13 mouse cellular contexts compared by ENCODE assay signal in the genomic region with DNA sequence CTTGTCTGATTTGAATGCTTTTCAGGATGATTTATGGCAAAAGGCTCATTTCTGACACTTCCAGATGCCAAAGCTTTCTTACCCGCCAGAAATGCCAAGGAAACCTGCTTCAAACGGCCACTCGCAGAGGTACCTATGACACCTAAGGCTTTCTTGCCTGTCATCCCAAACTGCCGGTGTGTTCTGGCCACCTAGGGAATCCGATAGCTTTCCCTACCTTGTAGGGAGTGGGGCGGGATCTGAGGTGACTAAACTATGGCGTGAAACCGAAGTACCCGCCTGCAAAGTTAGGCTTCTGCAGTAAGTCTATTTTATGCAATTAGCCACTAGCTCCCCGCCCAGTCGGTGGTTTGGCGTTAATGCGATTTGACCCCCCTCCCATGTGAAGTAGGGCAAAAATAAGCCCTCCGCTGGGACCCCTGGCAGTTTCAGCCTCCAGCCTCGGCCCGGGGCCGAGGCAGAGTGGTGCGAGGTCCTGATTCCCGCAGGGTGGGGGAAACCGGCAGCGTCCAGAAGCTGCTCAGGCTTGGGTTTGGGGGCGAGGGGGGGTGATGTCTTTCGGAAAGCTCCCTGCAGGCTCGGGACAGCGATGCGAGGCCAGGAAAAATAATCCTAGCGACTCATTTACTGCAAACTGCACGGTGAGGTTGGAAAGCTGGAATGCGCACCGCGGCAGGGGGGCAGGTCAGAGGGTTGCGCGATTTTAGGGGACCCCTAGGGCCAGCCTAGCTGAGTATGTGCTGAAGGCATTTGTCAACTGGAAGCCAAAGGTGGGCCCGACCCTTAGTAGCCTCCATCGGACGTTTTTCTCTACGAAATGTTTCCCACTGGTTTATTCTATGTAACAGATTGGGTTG. TPM values are rescaled to one million over a fixed set of nuclear protein-coding genes. Genes with fewer than 3 reads are reported as not detected.
A peak's percentile ranks its signal among the peaks of the same experiment; 100 is the strongest.
DNase-seq lines count a peak whose midpoint lies in the region; ATAC-seq and TF ChIP-seq lines count a peak whose summit lies in the region.
"Had no signal": no experiment of that assay in that cellular context is flagged by ENCODE, and none has a peak within 500 bp of the region (broad histone marks: within the 10 kb centered on the region; RNA-seq: fewer than 3 reads in every experiment).

No protein-coding gene starts in this region.

- no peak for TF ChIP-seq CTCF in lung, adult 2 months (IDR thresholded peaks at IDR 0.05; ENCODE audit: insufficient read depth, low read length)

- no peaks in the 10 kb centered on the region for H3K36me3 ChIP-seq in ES-E14 (ENCODE audit: control insufficient read depth, insufficient read depth, low read length, poor library complexity, severe bottlenecking)
- no peaks in the 10 kb centered on the region for H3K36me3 ChIP-seq in hindbrain, embryonic 10.5 days
- H3K36me3 ChIP-seq in midbrain, embryonic 12.5 days: no peaks in the 10 kb centered on the region

- intact Hi-C loops in heart, postnatal 36 days (cut with DNase I): loop anchor here (10.0 kb wide), 1 partner anchor 697 kb away; no protein-coding TSS in a partner anchor

- no peak overlapping the region for H3K27ac ChIP-seq in ES-E14 (ENCODE audit: insufficient read depth, low read depth, low read length, poor library complexity, severe bottlenecking)
- peak overlapping the region; percentile 59 for H3K27ac ChIP-seq in hindbrain, embryonic 10.5 days
- H3K27ac ChIP-seq in midbrain, embryonic 12.5 days (replicated peaks): no peak overlapping the region
- H3K27ac ChIP-seq: liver, embryonic 14.5 days had no signal

- peaks cover 0 to 6% of the 10 kb centered on the region in 2 experiments; a peak in 1 of 4 replicates for H3K4me1 ChIP-seq in ES-E14 (ENCODE audit: control insufficient read depth in 2 of 2, insufficient read depth in 2 of 2, low read length in 2 of 2, poor library complexity in 1 of 2)
- peaks cover 41% of the 10 kb centered on the region for H3K4me1 ChIP-seq in hindbrain, embryonic 10.5 days (replicated peaks)
- peaks cover 20% of the 10 kb centered on the region for H3K4me1 ChIP-seq in midbrain, embryonic 12.5 days
- H3K4me1 ChIP-seq in lung, adult 2 months (ENCODE audit: control insufficient read depth, insufficient read depth, low read length): no peaks in the 10 kb centered on the region

- peak; percentile 70 for DNase-seq in heart, adult 11 months
- DNase-seq in heart, postnatal 36 days: no peak
- DNase-seq in ES-E14 (ENCODE audit: low read depth, low spot score): no peak
- DNase-seq in hindbrain, embryonic 10.5 days (ENCODE audit: low spot score): peak; percentile 44
- DNase-seq in adrenal gland, postnatal 4 days (ENCODE audit: low spot score in 2 of 2): no peak
- no peak for DNase-seq in lung, adult 2 months
- DNase-seq: thymus, postnatal 36 days had no signal

- WGBS in hindbrain, embryonic 10.5 days: 1% methylated on average over 37 of the region's 37 CpGs
- under 1% methylated on average over 37 of the region's 37 CpGs for WGBS in midbrain, embryonic 12.5 days
- 5% methylated on average over 37 of the region's 37 CpGs for WGBS in lung, adult 2 months

- no peaks in the 10 kb centered on the region for H3K9me3 ChIP-seq in ES-E14 (ENCODE audit: control insufficient read depth, insufficient read depth, low read depth, low read length)
- no peaks in the 10 kb centered on the region for H3K9me3 ChIP-seq in hindbrain, embryonic 10.5 days
- H3K9me3 ChIP-seq in midbrain, embryonic 12.5 days: no peaks in the 10 kb centered on the region

- H3K9ac ChIP-seq in ES-E14 (ENCODE audit: insufficient read depth, low read depth, low read length, poor library complexity, severe bottlenecking): no peak overlapping the region
- H3K9ac ChIP-seq in midbrain, embryonic 12.5 days (replicated peaks): no peak overlapping the region
- H3K9ac ChIP-seq: liver, embryonic 14.5 days had no signal

- peaks cover 97% of the 10 kb centered on the region for H3K27me3 ChIP-seq in hindbrain, embryonic 10.5 days (ENCODE audit: insufficient read depth, poor library complexity, severe bottlenecking)
- peaks cover 80% of the 10 kb centered on the region for H3K27me3 ChIP-seq in midbrain, embryonic 12.5 days

- TF ChIP-seq POLR2A in lung, adult 2 months (IDR thresholded peaks at IDR 0.05; ENCODE audit: borderline replicate concordance, extremely low read depth, low read depth, low read length): no peak

- H3K4me3 ChIP-seq in ES-E14 (ENCODE audit: insufficient read depth in 1 of 2, low read depth in 1 of 2, low read length in 2 of 2, poor library complexity in 1 of 2, severe bottlenecking in 1 of 2): peak overlapping the region; percentile 3 to 16; a peak in 1 of 4 replicates
- H3K4me3 ChIP-seq in hindbrain, embryonic 10.5 days: peak overlapping the region; percentile 41
- peak overlapping the region; percentile 29 for H3K4me3 ChIP-seq in midbrain, embryonic 12.5 days
- no peak overlapping the region for H3K4me3 ChIP-seq in lung, adult 2 months (replicated peaks; ENCODE audit: extremely low read depth, low read depth, low read length)

- peak overlapping the region; percentile 44 for H3K4me2 ChIP-seq in midbrain, embryonic 12.5 days (replicated peaks)

- peak; percentile 60; the same call in 1 of the 2 replicates for ATAC-seq in midbrain, embryonic 12.5 days (ENCODE audit: low FRiP score, low read depth)
- ATAC-seq in frontal cortex, adult (ENCODE audit: low TSS enrichment): no peak
- ATAC-seq: inflammation-experienced regulatory T-cells, adult 6 months had no signal

- in situ Hi-C loops in ES-E14 (cut with MboI; ENCODE audit: low sequenced_read_pairs in 2 of 2, unreplicated experiment in 2 of 2): no loop called here

TF ChIP-seq in ES-E14, 5 proteins besides CTCF, POLR2A, EP300 and RAD21:
- TF ChIP-seq MAFK (IDR thresholded peaks at IDR 0.05; ENCODE audit: insufficient read depth, low read depth, low read length) (no peak), HCFC1 (IDR thresholded peaks at IDR 0.05; ENCODE audit: borderline replicate concordance, insufficient read depth, low read length) (no peak), CHD2 (IDR thresholded peaks at IDR 0.05; ENCODE audit: low read depth, low read length) (no peak), ZNF384 (IDR thresholded peaks at IDR 0.05; ENCODE audit: low read depth, low read length) (no peak), ZC3H11A (IDR thresholded peaks at IDR 0.05; ENCODE audit: borderline replicate concordance, low read depth, low read length) (no peak)
TF ChIP-seq in ES-E14: peak in this region for 0.

RNA-seq across cellular contexts. Expression of a gene that starts 10.8 kb away (rescaled TPM):
- 1 to 10 TPM; 2.0 to 2.7 TPM for total RNA-seq in heart, postnatal 36 days (2021)
- 2.6 and 6.8 TPM in 2 replicates for total RNA-seq in ES-E14 (2012; rRNA removed)
- 13.6 and 14.9 TPM in 2 replicates for polyA plus RNA-seq in hindbrain, embryonic 10.5 days (2016; fragmentation: Nextera tagmentation; extraction: Ambion mirVana)
- polyA plus RNA-seq in midbrain, embryonic 12.5 days (2016; fragmentation: Nextera tagmentation; extraction: Ambion mirVana): 11.0 and 12.3 TPM in 2 replicates
- 10 to 100 TPM in 1 of 2 experiments, 1 to 10 TPM in 1; 9.1 to 10.0 TPM for total RNA-seq in adrenal gland, postnatal 4 days (2021)
- 1.4 and 2.3 TPM in 2 replicates for polyA plus RNA-seq in lung, adult 2 months (2012; rRNA removed)
- polyA plus RNA-seq: inflammation-experienced regulatory T-cells, adult 6 months had no signal

RNA-seq across cellular contexts. Expression of a gene that starts 40.0 kb away (rescaled TPM):
- not detected for total RNA-seq in heart, postnatal 36 days (2021)
- total RNA-seq in ES-E14 (2012; rRNA removed): not detected in 2 replicates
- polyA plus RNA-seq in hindbrain, embryonic 10.5 days (2016; fragmentation: Nextera tagmentation; extraction: Ambion mirVana): 2.3 and 2.6 TPM in 2 replicates
- polyA plus RNA-seq in midbrain, embryonic 12.5 days (2016; fragmentation: Nextera tagmentation; extraction: Ambion mirVana): 1.4 and 4.3 TPM in 2 replicates
- total RNA-seq in adrenal gland, postnatal 4 days (2021): not detected
- not detected in 2 replicates for polyA plus RNA-seq in lung, adult 2 months (2012; rRNA removed)
- total RNA-seq: adrenal gland, adult 18-20 months had no signal
- polyA plus RNA-seq: cortical plate, adult 2 months; inflammation-experienced regulatory T-cells, adult 6 months; liver, embryonic 14.5 days had no signal

Comparison
In these comparisons a context has a peak if more than half of its experiments do, and no peak if none do; other contexts are left out.
1. DNase-seq: peak in heart, adult 11 months (single experiment) and hindbrain, embryonic 10.5 days (single experiment); none in heart, postnatal 36 days (0 of 2), ES-E14 (single experiment), adrenal gland, postnatal 4 days (0 of 2) and lung, adult 2 months (single experiment).